Mouse (Mus musculus) forebrain, embryonic 10.5 days (tissue): Measurements from ENCODE around the gene Gm8108. TPM values are rescaled to one million over a fixed set of nuclear protein-coding genes. Genes with fewer than 3 reads are reported as not detected.
"Not testable (repeated sequence)": the region's sequence is repeated elsewhere in the genome, so short reads cannot be mapped to it uniquely, and the experiment has no call there.

Source experiments
- DNase-seq: peaks from one replicate; pipeline ENCODE4 v3.0.0-alpha.2; 2017; ENCODE audit warnings: low spot score; ENCODE audit errors: extremely low spot score
- H3K27ac ChIP-seq: fragments of 300-500 bp; sonication (generic); 2 replicates; pipeline ENCODE4 v1.5.1; 2016; ENCODE audit warnings: mild to moderate bottlenecking
- H3K27me3 ChIP-seq: fragments of 300-500 bp; sonication (generic); 2 replicates; pipeline ENCODE4 v1.6.1; 2016; ENCODE audit warnings: mild to moderate bottlenecking; ENCODE audit not compliant: poor library complexity, severe bottlenecking
- H3K36me3 ChIP-seq: fragments of 300-500 bp; sonication (generic); replicated peaks from 2 replicates; pipeline ENCODE4 v1.6.1; 2016; ENCODE audit warnings: mild to moderate bottlenecking, moderate library complexity
- H3K4me1 ChIP-seq: fragments of 300-500 bp; sonication (generic); 2 replicates; pipeline ENCODE4 v1.6.1; 2016
- H3K4me3 ChIP-seq: fragments of 300-500 bp; sonication (generic); 2 replicates; pipeline ENCODE4 v1.5.1; 2016; ENCODE audit warnings: mild to moderate bottlenecking, moderate library complexity
- H3K9me3 ChIP-seq: fragments of 300-500 bp; sonication (generic); 2 replicates; pipeline ENCODE4 v1.6.1; 2016; ENCODE audit warnings: mild to moderate bottlenecking, moderate library complexity
- WGBS: fragments of 180-500 bp; shearing (Covaris S2); methylation state at CpG from one replicate; pipeline ENCODE4 v1.1.7; 2016; 5-methylcytosine and 5-hydroxymethylcytosine counted together
- polyA plus RNA-seq: library from polyadenylated mRNA; unstranded; fragments of >200 nt; fragmentation: Nextera tagmentation; extraction: Ambion mirVana; gene quantifications from 2 replicates; pipeline ENCODE4 v1.2.1, GENCODE M21; 2016

Gm8108 gene
- polyA plus RNA-seq = 0.24 and 1.2 TPM in 2 replicates

DNA sequence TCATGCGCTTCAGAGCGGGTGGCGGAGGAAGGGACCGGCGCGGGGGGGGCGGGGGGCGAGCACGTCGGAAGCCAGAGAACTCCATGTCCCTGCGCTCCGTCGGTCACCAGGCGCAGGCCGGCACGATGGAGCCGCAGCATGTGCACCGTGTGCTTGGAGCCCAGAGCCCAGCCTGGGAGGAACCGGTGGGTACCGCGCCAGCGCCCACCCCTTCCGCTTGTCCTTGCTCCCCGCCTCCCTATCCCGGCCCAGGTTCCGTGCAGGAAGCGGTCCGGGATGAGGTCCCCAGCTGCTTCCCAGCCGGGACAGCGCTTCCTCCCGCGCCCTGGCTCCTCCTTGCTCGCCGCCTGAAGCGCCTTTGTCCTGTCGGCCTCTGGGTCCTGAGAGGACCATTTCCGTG is at the start of gene Gm8108:
Gm8108 (plus strand) TSS at position 101 of the 400 bp plus-strand sequence.
- WGBS = 3% methylated on average over 36 of the region's 37 CpGs

DNA sequence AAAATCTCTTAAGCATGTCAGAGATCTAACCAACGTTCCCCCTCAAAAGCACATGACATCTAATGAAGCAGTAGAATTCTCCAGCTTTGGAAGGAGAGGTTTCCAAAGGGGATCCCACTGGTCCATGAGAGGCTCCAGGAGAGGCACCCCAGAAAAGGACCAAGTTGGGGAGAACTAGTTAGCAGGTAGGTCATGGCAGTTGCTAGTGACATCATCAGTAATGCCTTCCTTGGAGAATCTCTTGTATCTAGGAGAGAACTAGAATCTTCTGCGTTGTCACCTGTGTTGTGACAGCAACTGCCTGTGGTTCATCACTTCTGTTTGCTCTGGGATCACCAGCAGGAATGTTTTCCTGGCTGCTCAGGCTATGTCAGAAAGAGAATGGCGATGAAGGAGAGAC is 26.5 kb upstream of the Gm8108 start, which contains the start of gene Gm3115:
Gm3115 (plus strand) TSS at position 301 of the 400 bp plus-strand sequence.
- 72% methylated on average over 3 of the region's 3 CpGs for WGBS
- H3K27me3 ChIP-seq, H3K4me3 ChIP-seq, H3K36me3 ChIP-seq, H3K4me1 ChIP-seq, DNase-seq, H3K9me3 ChIP-seq, H3K27ac ChIP-seq: not testable (repeated sequence)

More for the DNA sequence above, at the start of gene Gm8108:
- H3K27ac ChIP-seq, H3K36me3 ChIP-seq, H3K27me3 ChIP-seq, H3K4me1 ChIP-seq, H3K9me3 ChIP-seq: not testable (repeated sequence)
- peak; percentile 15 for DNase-seq
- peak within 1 kb of the TSS; percentile 50 for H3K4me3 ChIP-seq

DNA sequence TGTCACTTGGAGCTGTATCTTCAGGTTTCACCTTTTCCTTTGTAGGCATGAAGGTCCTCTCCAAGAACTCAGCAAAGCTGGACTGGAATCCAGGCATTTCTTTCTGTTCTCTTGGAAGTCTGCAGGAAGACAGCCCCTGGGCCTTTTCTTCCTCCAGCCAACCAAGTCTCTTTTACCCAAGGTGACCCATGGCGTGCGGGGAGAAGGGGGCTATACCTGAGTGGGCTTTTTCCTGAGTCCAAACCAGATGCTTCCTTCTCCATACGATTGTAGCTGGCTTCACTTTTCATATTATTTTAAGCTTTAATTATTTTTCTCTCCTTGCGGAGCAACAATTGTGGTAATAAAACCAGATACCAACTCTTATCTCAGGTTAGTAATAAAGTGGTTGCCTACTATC is 31.3 kb downstream of the Gm8108 start:
- WGBS = 92% methylated on average over 4 of the region's 4 CpGs
- DNase-seq, H3K27ac ChIP-seq, H3K9me3 ChIP-seq, H3K36me3 ChIP-seq, H3K4me1 ChIP-seq, H3K4me3 ChIP-seq, H3K27me3 ChIP-seq: not testable (repeated sequence)

DNA sequence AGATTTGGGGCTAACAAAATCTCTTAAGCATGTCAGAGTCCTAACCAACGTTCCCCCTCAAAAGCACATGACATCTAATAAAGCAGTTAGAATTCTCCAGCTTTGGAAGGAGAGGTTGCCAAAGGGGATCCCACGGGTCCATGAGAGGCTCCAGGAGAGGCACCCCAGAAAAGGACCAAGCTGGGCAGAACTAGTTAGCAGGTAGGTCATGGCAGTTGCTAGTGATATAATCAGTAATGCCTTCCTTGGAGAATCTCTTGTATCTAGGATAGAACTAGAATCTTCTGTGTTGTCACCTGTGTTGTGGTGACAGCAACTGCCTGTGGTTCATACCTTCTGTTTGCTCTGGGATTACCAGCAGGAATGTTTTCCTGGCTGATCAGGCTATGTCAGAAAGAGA is 54.4 kb downstream of the Gm8108 start, which contains the start of gene Gm3127:
Gm3127 (plus strand) TSS at position 301 of the 400 bp plus-strand sequence.
- not testable (repeated sequence) for H3K9me3 ChIP-seq, H3K4me1 ChIP-seq, DNase-seq, H3K4me3 ChIP-seq, H3K36me3 ChIP-seq, H3K27ac ChIP-seq, H3K27me3 ChIP-seq
- WGBS = 79% methylated on average over 1 of the region's 2 CpGs

DNA sequence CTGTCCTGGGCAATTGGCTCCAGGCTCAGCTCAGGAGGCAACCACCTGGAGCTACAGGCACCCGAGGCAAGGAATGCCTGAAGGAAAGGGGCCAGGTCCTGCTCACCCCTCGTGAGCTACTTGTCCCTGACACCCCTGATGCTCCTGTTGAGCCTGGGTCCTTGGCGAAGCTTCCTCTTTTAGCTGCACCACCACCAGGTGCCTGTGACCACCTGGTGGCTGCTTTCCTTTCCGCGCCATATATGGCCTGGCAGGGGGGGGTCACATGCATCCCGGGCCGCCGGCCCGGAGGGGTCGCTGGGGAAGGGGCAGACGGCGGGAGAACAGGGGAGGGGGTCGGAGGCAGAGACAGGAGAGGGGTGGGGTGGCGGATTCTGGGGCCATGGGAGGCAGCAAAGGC is 71.7 kb downstream of the Gm8108 start:
- not testable (repeated sequence) for H3K36me3 ChIP-seq, H3K9me3 ChIP-seq, H3K27me3 ChIP-seq, H3K4me1 ChIP-seq
- DNase-seq = peak; percentile 15
- peak overlapping the region; percentile 76 for H3K27ac ChIP-seq
- peak overlapping the region; percentile 51 for H3K4me3 ChIP-seq
- 9% methylated on average over 13 of the region's 14 CpGs for WGBS

Other genes with a start within 250 kb of the Gm8108 start
- 0.14 and 0.49 TPM in 2 replicates for gene Gm2916, start 226.4 kb upstream of the Gm8108 start, polyA plus RNA-seq
- not detected in 2 replicates for gene Gm3029, start 178.8 kb upstream of the Gm8108 start, polyA plus RNA-seq
- gene Gm3095, start 147.0 kb upstream of the Gm8108 start, polyA plus RNA-seq = 0.10 TPM in 2 replicates
- not detected in 2 replicates for gene Gm3099, start 112.1 kb upstream of the Gm8108 start, polyA plus RNA-seq
- gene Gm5796, start 86.6 kb upstream of the Gm8108 start, polyA plus RNA-seq = 0.54 and 0.89 TPM in 2 replicates
- gene Gm3115, start 26.4 kb upstream of the Gm8108 start, polyA plus RNA-seq = not detected in 2 replicates
- not detected in 2 replicates for gene Gm3127, start 54.5 kb downstream of the Gm8108 start, polyA plus RNA-seq
- 0.95 and 1.2 TPM in 2 replicates for gene Gm2974, start 72.0 kb downstream of the Gm8108 start, polyA plus RNA-seq
- gene Gm3138, start 139.1 kb downstream of the Gm8108 start, polyA plus RNA-seq = not detected in 2 replicates
- not detected in 2 replicates for gene Gm3149, start 206.8 kb downstream of the Gm8108 start, polyA plus RNA-seq
- gene 2610042L04Rik, start 224.2 kb downstream of the Gm8108 start, polyA plus RNA-seq = 0.72 and 0.87 TPM in 2 replicates